In the genomic region with DNA sequence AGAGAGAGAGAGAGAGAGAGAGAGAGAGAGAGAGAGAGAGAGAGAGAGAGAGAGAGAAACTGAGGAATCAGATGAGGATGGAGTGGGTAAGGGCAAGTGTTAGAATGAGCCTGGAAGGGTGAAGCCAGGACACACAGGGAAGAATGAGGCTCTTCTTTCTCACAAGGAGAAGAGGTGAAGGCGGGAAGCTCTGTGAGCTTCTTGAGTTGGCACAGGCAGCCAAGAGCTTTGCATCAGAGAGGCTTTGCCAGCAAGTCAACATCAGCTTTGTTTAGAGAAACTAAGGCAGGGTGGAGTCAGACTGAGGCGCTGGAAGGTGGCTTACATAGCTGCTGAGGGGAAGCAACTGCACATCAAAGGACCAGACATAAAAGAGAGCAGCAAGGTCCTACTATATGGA, we compare ENCODE assay signal across 12 mouse cellular contexts.
"Had no signal": no experiment of that assay in that cellular context is flagged by ENCODE, and none has a peak within 500 bp of the region (broad histone marks: within the 10 kb centered on the region; RNA-seq: fewer than 3 reads in every experiment).

No protein-coding gene starts in this region.

- DNase-seq: gastrocnemius, postnatal 14 days; gastrocnemius, postnatal 36 days; heart, postnatal 10 days; heart, postnatal 36 days; kidney, adult 11 months; kidney, adult 2 months; kidney, adult 9 months; kidney, postnatal 14 days; kidney, postnatal 36 days; layer of hippocampus, adult 9-11 months; layer of hippocampus, postnatal 36 days; left cerebral cortex, postnatal 4 days had no signal
